Mouse (Mus musculus): ENCODE data around the gene Dnajb12. TPM values are rescaled to one million over a fixed set of nuclear protein-coding genes. Genes with fewer than 3 reads are reported as not detected.

The Dnajb12 gene
- total and polyA plus RNA-seq, 3 experiments, result 13.9 to 35.9 (median 21.5) TPM

- no peaks in the 10 kb centered on the region for H3K79me2 ChIP-seq (replicated peaks; ENCODE audit: control insufficient read depth, extremely low read depth, insufficient read depth, poor library complexity, severe bottlenecking)
- dilution Hi-C loops (cut with MboI; ENCODE audit: extremely low pct_ligation_motif_present, extremely low pct_unique_long_range_greater_than_20kb, low sequenced_read_pairs), result no loop called here
These were observed 63.0 kb downstream of the Dnajb12 start for GRCm38 (mm10) chr10:59942281-59942846.

DNA sequence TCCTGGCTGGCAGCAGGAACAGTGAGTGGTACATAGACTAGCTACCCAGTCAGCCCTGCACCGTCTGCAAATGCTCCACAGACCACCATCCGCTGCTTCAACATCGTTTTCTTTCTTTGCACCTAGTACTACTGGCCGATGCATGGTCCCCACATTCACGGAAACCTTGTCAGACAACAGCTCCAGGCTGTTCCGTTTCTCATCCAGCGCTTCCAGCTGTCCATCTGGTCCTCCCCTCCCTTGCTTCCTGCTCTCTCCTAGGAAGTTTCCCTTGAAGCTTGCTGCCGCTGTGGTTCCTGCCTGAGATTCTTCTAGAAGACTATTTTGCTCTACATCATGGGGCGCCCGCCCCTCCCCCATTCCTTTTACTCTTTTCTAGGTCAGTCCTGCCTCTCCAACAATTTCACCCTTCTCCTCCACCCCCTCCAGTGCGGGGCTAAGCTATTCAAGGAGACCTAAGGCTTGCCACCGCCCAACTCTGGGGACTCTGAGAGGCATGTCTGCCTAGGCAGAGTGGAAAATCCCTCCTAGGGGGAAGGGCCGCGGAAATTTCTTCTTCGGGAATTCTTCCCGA lies 63.6 kb downstream of the Dnajb12 start:
- Histone ChIP-seq H3K9me3 (replicated peaks; ENCODE audit: low read length) (no peaks in the 10 kb centered on the region), H3K9ac (ENCODE audit: insufficient read depth, low read depth) (no peak overlapping the region), H3K27ac (ENCODE audit: insufficient read depth, low read depth) (no peak overlapping the region), H3K4me3 (replicated peaks in 1 of 3; ENCODE audit: low read depth in 2 of 3, low read length in 2 of 3, poor library complexity in 1 of 3) (no peak overlapping the region), H3K36me3 (replicated peaks in 1 of 2; ENCODE audit: control insufficient read depth in 1 of 2, insufficient read depth in 1 of 2, low read length in 1 of 2) (no peaks in the 10 kb centered on the region), H3K4me1 (ENCODE audit: control insufficient read depth in 1 of 2, insufficient read depth in 2 of 2) (peaks cover 13 to 33% of the 10 kb centered on the region in 2 experiments), H3K4me2 (ENCODE audit: insufficient read depth, low read depth, poor library complexity, severe bottlenecking) (no peak overlapping the region), H3K79me2 (replicated peaks; ENCODE audit: control insufficient read depth, extremely low read depth, insufficient read depth, poor library complexity, severe bottlenecking) (no peaks in the 10 kb centered on the region), H3K27me3 (replicated peaks) (no peaks in the 10 kb centered on the region)
- in situ Hi-C loops (cut with MboI; ENCODE audit: low pct_ligation_motif_present, low pct_unique_long_range_greater_than_20kb, low sequenced_read_pairs) (no loop called here), dilution Hi-C loops (cut with MboI; ENCODE audit: extremely low pct_ligation_motif_present, extremely low pct_unique_long_range_greater_than_20kb, low sequenced_read_pairs) (no loop called here)
- no peak for TF ChIP-seq NELFE (IDR thresholded peaks at IDR 0.05; ENCODE audit: low read depth, low read length)
- no peak for TF ChIP-seq SMC3 (IDR thresholded peaks at IDR 0.05; ENCODE audit: low read depth, low read length)
- TF ChIP-seq ZKSCAN1 (IDR thresholded peaks at IDR 0.05; ENCODE audit: borderline replicate concordance, low read depth, low read length), result no peak
- TF ChIP-seq CHD1 (IDR thresholded peaks at IDR 0.05; ENCODE audit: low read depth, low read length), result no peak
- no peak for TF ChIP-seq MAZ (IDR thresholded peaks at IDR 0.05; ENCODE audit: low read depth, low read length)
- no peak for TF ChIP-seq KAT2A (IDR thresholded peaks at IDR 0.05; ENCODE audit: insufficient replicate concordance, low read length)
- TF ChIP-seq EP300 (IDR thresholded peaks at IDR 0.05; ENCODE audit: low read length), result no peak
- TF ChIP-seq RAD21 (IDR thresholded peaks at IDR 0.05; ENCODE audit: low read depth, low read length), result no peak
- no peak for TF ChIP-seq ZNF384 (IDR thresholded peaks at IDR 0.05; ENCODE audit: low read depth, low read length)
- TF ChIP-seq MAX (IDR thresholded peaks at IDR 0.05; ENCODE audit: low read length), result no peak
- no peak for TF ChIP-seq MXI1 (IDR thresholded peaks at IDR 0.05; ENCODE audit: low read depth, low read length)
- TF ChIP-seq UBTF (IDR thresholded peaks at IDR 0.05; ENCODE audit: low read depth, low read length), result no peak
- no peak for TF ChIP-seq GABPA (IDR thresholded peaks at IDR 0.05; ENCODE audit: insufficient replicate concordance, low read depth, low read length)
- no peak for TF ChIP-seq USF1 (IDR thresholded peaks at IDR 0.05; ENCODE audit: low read depth, low read length)
- no peak for TF ChIP-seq POLR2A (IDR thresholded peaks at IDR 0.05; ENCODE audit: low read depth, low read length)
- TF ChIP-seq IRF4 (IDR thresholded peaks at IDR 0.05; ENCODE audit: low read depth, low read length), result no peak
- TF ChIP-seq ZC3H11A (IDR thresholded peaks at IDR 0.05; ENCODE audit: low read depth, low read length), result no peak
- TF ChIP-seq NRF1 (IDR thresholded peaks at IDR 0.05; ENCODE audit: low read depth, low read length), result no peak
- no peak for DNase-seq (ENCODE audit: extremely low read depth)

More at GRCm38 (mm10) chr10:59942281-59942846, 63.0 kb downstream of the Dnajb12 start:
- Histone ChIP-seq H3K4me2 (ENCODE audit: insufficient read depth, low read depth, poor library complexity, severe bottlenecking) (no peak overlapping the region), H3K4me1 (ENCODE audit: control insufficient read depth in 1 of 2, insufficient read depth in 2 of 2) (peaks cover 12 to 27% of the 10 kb centered on the region in 2 experiments), H3K27ac (ENCODE audit: insufficient read depth, low read depth) (no peak overlapping the region), H3K36me3 (replicated peaks in 1 of 2; ENCODE audit: control insufficient read depth in 1 of 2, insufficient read depth in 1 of 2, low read length in 1 of 2) (no peaks in the 10 kb centered on the region), H3K27me3 (replicated peaks) (no peaks in the 10 kb centered on the region), H3K9ac (ENCODE audit: insufficient read depth, low read depth) (no peak overlapping the region), H3K9me3 (replicated peaks; ENCODE audit: low read length) (no peaks in the 10 kb centered on the region), H3K4me3 (replicated peaks in 1 of 3; ENCODE audit: low read depth in 2 of 3, low read length in 2 of 3, poor library complexity in 1 of 3) (no peak overlapping the region)
- DNase-seq (ENCODE audit: extremely low read depth), result no peak
- in situ Hi-C loops (cut with MboI; ENCODE audit: low pct_ligation_motif_present, low pct_unique_long_range_greater_than_20kb, low sequenced_read_pairs), result no loop called here
- TF ChIP-seq TBP (conservative IDR thresholded peaks at IDR 0.05; ENCODE audit: low read depth, low read length) (no peak), MXI1 (IDR thresholded peaks at IDR 0.05; ENCODE audit: low read depth, low read length) (no peak), UBTF (IDR thresholded peaks at IDR 0.05; ENCODE audit: low read depth, low read length) (no peak)
